Mouse (Mus musculus) heart, adult 2 months (tissue): Measurements from ENCODE around the gene Scd2.

Experiments
- CTCF ChIP-seq: fragments of 200-600 bp; IDR thresholded peaks from 2 replicates; pipeline ENCODE4 v1.8.1; 2022; ENCODE audit warnings: antibody characterized with exemption, mild to moderate bottlenecking, moderate library complexity
- POLR2A ChIP-seq: fragments of 200-500 bp; IDR thresholded peaks from 2 replicates; pipeline ENCODE4 v1.6.1; 2011; ENCODE audit warnings: mild to moderate bottlenecking, low read depth, low read length, control low read depth; ENCODE audit not compliant: insufficient read depth

- TF ChIP-seq CTCF (no peak), POLR2A (no peak)
Observed at GRCm38 (mm10) chr19:44304851-44305510, 11.5 kb downstream of the Scd2 start.
